ENCODE assay signal across 21 mouse cellular contexts in the genomic region with DNA sequence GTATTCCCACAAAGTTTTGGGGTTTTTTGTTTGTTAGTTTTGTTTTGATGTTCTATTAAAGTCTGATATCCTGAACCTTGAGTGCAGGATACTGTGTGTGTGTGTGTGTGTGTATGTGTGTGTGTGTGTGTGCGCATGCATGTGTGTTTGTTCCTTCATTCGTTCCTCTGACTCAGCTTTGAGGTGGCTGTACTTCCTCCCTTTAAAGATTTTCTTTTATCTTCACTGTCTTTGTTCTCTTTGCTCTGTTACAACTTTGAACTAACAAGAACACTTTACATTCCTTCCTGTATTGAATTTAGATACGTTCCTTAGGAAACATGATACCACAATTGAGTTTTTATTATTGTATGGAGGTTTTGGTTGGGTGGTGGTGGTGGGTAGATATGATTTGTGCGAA. TPM values are rescaled to one million over a fixed set of nuclear protein-coding genes. Genes with fewer than 3 reads are reported as not detected.
A peak's percentile ranks its signal among the peaks of the same experiment; 100 is the strongest.
DNase-seq lines count a peak whose midpoint lies in the region; ATAC-seq and TF ChIP-seq lines count a peak whose summit lies in the region.
"Had no signal": no experiment of that assay in that cellular context is flagged by ENCODE, and none has a peak within 500 bp of the region (broad histone marks: within the 10 kb centered on the region; RNA-seq: fewer than 3 reads in every experiment).

No protein-coding gene starts in this region.

- 53% methylated on average over 4 of the region's 4 CpGs for WGBS in embryonic facial prominence, embryonic 14.5 days
- WGBS in stomach, postnatal 0 days: 59% methylated on average over 4 of the region's 4 CpGs

- peak; percentile 88 for DNase-seq in 416B (ENCODE audit: low read depth)
- peak; percentile 76 for DNase-seq in CD4-positive, CD25-positive, alpha-beta regulatory T cell, adult 2 months (ENCODE audit: low read depth, low spot score)
- DNase-seq in embryonic facial prominence, embryonic 14.5 days (ENCODE audit: low spot score): no peak
- DNase-seq in stomach, postnatal 0 days (ENCODE audit: low spot score): no peak
- DNase-seq in frontal cortex, postnatal 10 days (ENCODE audit: low spot score in 2 of 2): no peak
- DNase-seq in kidney, postnatal 4 days: no peak
- DNase-seq: adrenal gland, adult 2 months; cerebellum, postnatal 10 days; gastrocnemius, adult 2 months; heart, postnatal 36 days; right cerebral cortex, postnatal 4 days had no signal

- no peak overlapping the region for H3K4me2 ChIP-seq in embryonic facial prominence, embryonic 14.5 days (ENCODE audit: low read depth, low read length)
- no peak overlapping the region for H3K4me2 ChIP-seq in stomach, postnatal 0 days (replicated peaks; ENCODE audit: low read depth)
- H3K4me2 ChIP-seq: heart, embryonic 12.5 days; hindbrain, embryonic 15.5 days; limb, embryonic 15.5 days; liver, embryonic 15.5 days; midbrain, embryonic 11.5 days had no signal

- H3K27ac ChIP-seq in embryonic facial prominence, embryonic 14.5 days (replicated peaks; ENCODE audit: low read depth, low read length): no peak overlapping the region
- H3K27ac ChIP-seq in stomach, postnatal 0 days (replicated peaks): no peak overlapping the region
- H3K27ac ChIP-seq: forebrain, embryonic 10.5 days; gastrocnemius, adult 2 months; hindbrain, embryonic 15.5 days; limb, embryonic 15.5 days; liver, embryonic 15.5 days; macrophage had no signal

- H3K9me3 ChIP-seq in embryonic facial prominence, embryonic 14.5 days (ENCODE audit: control insufficient read depth, low read length): no peaks in the 10 kb centered on the region
- no peaks in the 10 kb centered on the region for H3K9me3 ChIP-seq in stomach, postnatal 0 days (ENCODE audit: control insufficient read depth, low read length)
- H3K9me3 ChIP-seq: forebrain, embryonic 10.5 days; heart, embryonic 12.5 days; hindbrain, embryonic 15.5 days; limb, embryonic 15.5 days; liver, embryonic 15.5 days had no signal

- 0 out of 2 replicates have a peak, but pooled peaks have one; percentile 26 for ATAC-seq in embryonic facial prominence, embryonic 14.5 days (ENCODE audit: low read depth)
- peak; percentile 77; the same call in 1 of the 2 replicates for ATAC-seq in stomach, postnatal 0 days (ENCODE audit: low FRiP score, low TSS enrichment)
- ATAC-seq in megakaryocyte progenitor cell, adult 5-6 weeks (replicated peaks; ENCODE audit: poor library complexity): no peak
- ATAC-seq: intestine, postnatal 0 days had no signal

- no peaks in the 10 kb centered on the region for H3K27me3 ChIP-seq in embryonic facial prominence, embryonic 14.5 days (replicated peaks; ENCODE audit: control insufficient read depth, insufficient read depth, low read length)
- no peaks in the 10 kb centered on the region for H3K27me3 ChIP-seq in stomach, postnatal 0 days (ENCODE audit: control insufficient read depth, insufficient read depth, low read length)
- H3K27me3 ChIP-seq: CH12.LX; heart, embryonic 12.5 days; hindbrain, embryonic 15.5 days; limb, embryonic 15.5 days; liver, embryonic 15.5 days had no signal

- TF ChIP-seq EP300 in stomach, postnatal 0 days (optimal IDR thresholded peaks at IDR 0.05): no peak

- no peak overlapping the region for H3K9ac ChIP-seq in embryonic facial prominence, embryonic 14.5 days (ENCODE audit: low read depth, low read length)
- H3K9ac ChIP-seq in stomach, postnatal 0 days (ENCODE audit: low read length): no peak overlapping the region
- H3K9ac ChIP-seq: heart, embryonic 12.5 days; hindbrain, embryonic 15.5 days; limb, embryonic 15.5 days; liver, embryonic 15.5 days had no signal

- peaks cover 38% of the 10 kb centered on the region for H3K36me3 ChIP-seq in embryonic facial prominence, embryonic 14.5 days (ENCODE audit: control insufficient read depth, insufficient read depth, low read length)
- H3K36me3 ChIP-seq in stomach, postnatal 0 days (ENCODE audit: control insufficient read depth, insufficient read depth, low read length): no peaks in the 10 kb centered on the region

- no peak for TF ChIP-seq CTCF in stomach, postnatal 0 days (IDR thresholded peaks at IDR 0.05; ENCODE audit: low read depth)

- H3K4me1 ChIP-seq in embryonic facial prominence, embryonic 14.5 days (ENCODE audit: control insufficient read depth, insufficient read depth, low read length): no peaks in the 10 kb centered on the region
- no peaks in the 10 kb centered on the region for H3K4me1 ChIP-seq in stomach, postnatal 0 days (replicated peaks; ENCODE audit: control insufficient read depth, insufficient read depth)
- H3K4me1 ChIP-seq: forebrain, embryonic 10.5 days; hindbrain, embryonic 15.5 days; limb, embryonic 15.5 days; liver, embryonic 15.5 days had no signal

- H3K4me3 ChIP-seq in embryonic facial prominence, embryonic 14.5 days (ENCODE audit: low read depth, low read length): no peak overlapping the region
- no peak overlapping the region for H3K4me3 ChIP-seq in stomach, postnatal 0 days (ENCODE audit: low read depth, low read length)
- H3K4me3 ChIP-seq: forebrain, embryonic 10.5 days; gastrocnemius, adult 2 months; heart, embryonic 12.5 days; hindbrain, embryonic 15.5 days; limb, embryonic 15.5 days; liver, embryonic 15.5 days had no signal

RNA-seq across cellular contexts. Expression of a gene that starts 22.4 kb away (rescaled TPM):
- polyA plus RNA-seq in embryonic facial prominence, embryonic 14.5 days (2014; fragmentation: Nextera tagmentation; extraction: Ambion mirVana): 51.4 and 65.1 TPM in 2 replicates
- 24.7 and 30.1 TPM in 2 replicates for polyA plus RNA-seq in stomach, postnatal 0 days (2015; fragmentation: Nextera tagmentation; extraction: Ambion mirVana)
- 30.7 and 32.9 TPM in 2 replicates for total RNA-seq in megakaryocyte progenitor cell, adult 5-6 weeks (2015)
- 36.4 and 48.2 TPM in 2 replicates for total RNA-seq in megakaryocyte progenitor cell, adult 5-6 weeks (2017)

RNA-seq across cellular contexts. Expression of a gene that starts 58.5 kb away (rescaled TPM):
- polyA plus RNA-seq in embryonic facial prominence, embryonic 14.5 days (2014; fragmentation: Nextera tagmentation; extraction: Ambion mirVana): 0.25 and 0.95 TPM in 2 replicates
- polyA plus RNA-seq in stomach, postnatal 0 days (2015; fragmentation: Nextera tagmentation; extraction: Ambion mirVana): not detected in 2 replicates
- total RNA-seq in megakaryocyte progenitor cell, adult 5-6 weeks (2015): 0.32 and 0.35 TPM in 2 replicates
- total RNA-seq in megakaryocyte progenitor cell, adult 5-6 weeks (2017): 0.10 TPM in 1 of 2 replicates, not detected in the other
- polyA plus RNA-seq: forebrain, embryonic 10.5 days; heart, embryonic 12.5 days; intestine, postnatal 0 days; limb, embryonic 15.5 days had no signal

Comparison
In these comparisons a context has a peak if more than half of its experiments do, and no peak if none do; other contexts are left out.
1. DNase-seq: peak in 416B (single experiment) and CD4-positive, CD25-positive, alpha-beta regulatory T cell, adult 2 months (single experiment); none in embryonic facial prominence, embryonic 14.5 days (single experiment), stomach, postnatal 0 days (single experiment), frontal cortex, postnatal 10 days (0 of 2) and kidney, postnatal 4 days (0 of 2).